Comparison of ENCODE assay signal across 7 mouse cellular contexts in the genomic region with DNA sequence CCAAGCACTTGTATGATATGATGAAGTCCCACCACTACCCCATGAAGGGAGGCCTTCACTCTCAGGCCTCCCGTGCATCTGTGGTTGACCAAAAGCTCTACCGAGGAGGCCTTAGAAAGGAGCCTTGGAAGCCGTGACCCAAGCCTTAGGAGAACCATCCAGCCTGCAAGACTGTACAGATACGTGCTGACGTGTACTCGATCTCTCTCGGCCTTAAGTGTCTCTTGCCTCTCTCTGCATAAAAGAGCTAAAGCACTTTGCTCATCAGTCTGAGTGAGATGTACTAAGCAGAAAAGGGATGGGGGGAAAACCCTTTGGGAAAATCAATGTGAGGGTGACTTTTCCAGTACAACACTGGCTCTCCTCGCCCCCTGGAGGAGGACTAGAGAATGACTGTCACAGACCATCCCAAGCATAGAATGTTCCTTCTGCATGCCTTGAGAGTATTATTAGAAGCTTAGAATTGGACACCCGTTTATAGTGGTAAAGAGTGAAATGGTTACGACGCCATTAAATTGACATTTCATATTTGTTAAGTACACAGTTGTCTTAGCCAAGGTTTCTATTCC. TPM values are rescaled to one million over a fixed set of nuclear protein-coding genes. Genes with fewer than 3 reads are reported as not detected.
DNase-seq lines count a peak whose midpoint lies in the region; ATAC-seq lines count a peak whose summit lies in the region.

No protein-coding gene starts in this region.

- DNase-seq in layer of hippocampus, adult 11-12 months (ENCODE audit: low spot score): peak; percentile 49
- no peak for DNase-seq in layer of hippocampus, postnatal 36 days
- peak; percentile 66 for DNase-seq in NIH3T3 (ENCODE audit: low read depth)
- peak; percentile 29 to 64 for DNase-seq in heart, postnatal 14 days
- no peak for DNase-seq in left cerebral cortex, postnatal 10 days (ENCODE audit: extremely low spot score in 1 of 2, low spot score in 2 of 2)

- intact Hi-C loops in heart, postnatal 14 days (cut with DNase I): loop anchor here (2.0 kb wide), 2 partner anchors 56 to 116 kb away; no protein-coding TSS in a partner anchor
- intact Hi-C loops in left cerebral cortex, postnatal 10 days (cut with DNase I): no loop called here

- ATAC-seq in CD4-positive, CD25-positive, alpha-beta regulatory T cell, adult 4 months: peak; percentile 71
- peak; percentile 34; the same call in 1 of the 2 replicates for ATAC-seq in neutrophil, adult 5-6 weeks (ENCODE audit: extremely low read depth, insufficient number of reproducible peaks, low FRiP score, poor library complexity, severe bottlenecking)

RNA-seq across cellular contexts. Expression of a gene that starts 59.0 kb away (rescaled TPM):
- 10 to 100 TPM; 58.5 to 70.2 TPM for total RNA-seq in layer of hippocampus, postnatal 36 days (2021)
- 10 to 100 TPM; 15.8 to 21.0 TPM for polyA plus RNA-seq in CD4-positive, CD25-positive, alpha-beta regulatory T cell, adult 4 months (2017; shearing (Covaris generic))
- 10 to 100 TPM; 49.7 to 52.0 TPM for total RNA-seq in heart, postnatal 14 days (2021)
- total RNA-seq in neutrophil, adult 5-6 weeks (2017): 30.7 and 49.5 TPM in 2 replicates
- 10 to 100 TPM; 75.7 to 86.9 TPM for total RNA-seq in left cerebral cortex, postnatal 10 days (2021)

Comparison
In these comparisons a context has a peak if more than half of its experiments do, and no peak if none do; other contexts are left out.
1. DNase-seq: peak in layer of hippocampus, adult 11-12 months (single experiment), NIH3T3 (single experiment) and heart, postnatal 14 days (2 of 2); none in layer of hippocampus, postnatal 36 days (0 of 2) and left cerebral cortex, postnatal 10 days (0 of 2).